Mouse (Mus musculus) heart, adult 2 months (tissue): Measurements from ENCODE around the gene Tex2.

ENCODE experiments used
- CTCF ChIP-seq: fragments of 200-600 bp; IDR thresholded peaks from 2 replicates; pipeline ENCODE4 v1.8.1; 2022; ENCODE audit warnings: antibody characterized with exemption, mild to moderate bottlenecking, moderate library complexity
- EP300 ChIP-seq: fragments of 200-500 bp; IDR thresholded peaks from 2 replicates; pipeline ENCODE4 v1.6.1; 2011; ENCODE audit warnings: low read depth, low read length, control low read depth; ENCODE audit not compliant: insufficient read depth

GRCm38 (mm10) chr11:106514446-106514845 lies 98.8 kb downstream of the Tex2 start:
- TF ChIP-seq CTCF: no peak
- TF ChIP-seq EP300: no peak
